Mouse (Mus musculus): Measurements from ENCODE around the gene Psmd7.

Gene Psmd7

DNA sequence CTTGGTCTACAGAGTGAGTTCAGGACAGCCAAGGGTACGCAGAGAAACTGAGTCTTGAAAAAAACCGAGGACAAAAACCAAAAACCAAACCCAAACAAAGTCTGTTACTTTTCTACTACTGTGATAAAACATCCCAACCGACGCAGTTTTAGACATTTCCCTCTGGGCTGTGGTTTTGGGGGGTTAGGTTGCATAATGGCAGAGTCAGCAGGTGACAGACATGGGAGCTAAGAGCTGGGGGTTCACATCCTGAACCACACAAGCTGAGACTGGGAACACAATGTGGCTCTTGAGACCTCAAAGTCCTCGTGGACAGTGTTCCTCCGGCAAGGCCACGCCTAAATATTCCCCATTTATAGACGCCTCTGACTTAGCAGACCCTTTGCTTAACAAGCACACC lies 10.1 kb downstream of the Psmd7 start:
- no peak for DNase-seq (ENCODE audit: low spot score)

GRCm38 (mm10) chr8:107577640-107578039 lies 10.6 kb downstream of the Psmd7 start:
- no peak for DNase-seq (ENCODE audit: low spot score)

DNA sequence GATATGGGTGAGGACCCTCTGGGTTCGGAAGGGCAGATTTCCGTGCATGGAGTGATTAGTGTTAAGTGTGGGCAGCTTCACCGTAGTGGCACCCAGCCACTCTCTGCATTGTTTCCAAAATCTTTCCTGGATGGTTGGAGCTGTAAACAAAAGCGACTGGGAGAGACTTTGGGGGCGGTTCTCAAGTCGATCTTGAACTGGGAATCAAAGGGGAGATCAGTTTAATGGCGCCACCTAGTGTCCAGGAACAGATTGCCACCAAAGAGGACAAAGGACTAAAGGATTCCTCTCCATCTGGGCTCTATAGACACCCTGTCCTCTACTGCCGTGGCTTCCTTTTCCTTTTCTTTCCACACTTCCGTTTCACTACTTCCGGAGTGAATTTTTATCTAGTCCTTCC lies 11.6 kb downstream of the Psmd7 start:
- peak; percentile 79 for DNase-seq (ENCODE audit: low spot score)

GRCm38 (mm10) chr8:107574771-107575170 lies 13.5 kb downstream of the Psmd7 start:
- DNase-seq (ENCODE audit: low spot score) = no peak

GRCm38 (mm10) chr8:107572497-107572896 lies 15.8 kb downstream of the Psmd7 start:
- DNase-seq (ENCODE audit: low spot score) = peak; percentile 64

DNA sequence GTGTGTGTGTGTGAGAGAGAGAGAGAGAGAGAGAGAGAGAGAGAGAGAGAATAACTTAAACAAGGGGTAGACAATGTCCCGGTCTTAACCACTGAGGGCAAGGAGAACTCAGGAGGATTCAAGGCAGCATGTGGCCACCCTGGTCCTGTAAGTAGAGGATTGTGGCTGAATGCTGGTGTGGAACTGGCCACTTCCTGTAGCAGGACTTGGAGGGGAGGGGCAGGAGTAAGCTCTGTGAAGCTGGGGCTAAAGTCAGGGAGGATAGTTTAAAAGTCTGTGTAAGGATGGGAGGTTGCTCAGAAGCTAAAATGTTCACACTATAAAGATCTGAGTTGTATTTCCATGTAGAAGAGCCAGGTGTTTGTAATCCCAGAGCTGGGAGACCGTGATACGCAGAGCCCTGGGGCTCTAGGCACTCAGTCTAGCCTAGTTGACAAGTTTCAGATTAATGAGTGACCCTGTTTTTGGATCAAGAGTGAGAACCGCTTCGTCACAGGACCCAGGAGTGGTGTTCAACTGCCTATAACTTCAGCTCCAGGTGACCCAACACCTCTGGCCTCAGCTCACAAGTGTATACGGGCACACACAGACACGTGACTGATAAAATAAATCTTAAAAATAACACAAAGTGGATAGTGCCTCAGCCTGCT lies 16.7 kb downstream of the Psmd7 start:
- no peak for DNase-seq (ENCODE audit: low spot score)

DNA sequence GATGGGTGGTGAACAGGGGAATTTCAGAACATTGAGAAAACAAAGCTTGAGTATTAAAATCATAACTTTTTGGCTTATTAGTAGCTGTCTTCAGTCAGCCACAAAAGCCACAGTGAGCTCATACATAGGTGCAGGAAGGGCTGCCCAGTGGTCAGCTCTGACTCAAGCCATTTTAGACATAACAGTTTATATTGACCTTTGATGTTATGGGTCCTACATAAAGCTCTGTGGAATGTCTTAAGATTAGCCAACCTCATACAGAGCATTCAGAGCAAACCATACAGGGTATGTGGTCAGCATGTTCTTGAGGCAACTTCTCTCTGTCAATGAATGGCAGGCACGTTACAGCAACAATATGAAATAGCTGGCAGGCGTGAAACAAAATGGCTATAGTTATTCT lies 17.2 kb downstream of the Psmd7 start:
- no peak for DNase-seq (ENCODE audit: low spot score)

DNA sequence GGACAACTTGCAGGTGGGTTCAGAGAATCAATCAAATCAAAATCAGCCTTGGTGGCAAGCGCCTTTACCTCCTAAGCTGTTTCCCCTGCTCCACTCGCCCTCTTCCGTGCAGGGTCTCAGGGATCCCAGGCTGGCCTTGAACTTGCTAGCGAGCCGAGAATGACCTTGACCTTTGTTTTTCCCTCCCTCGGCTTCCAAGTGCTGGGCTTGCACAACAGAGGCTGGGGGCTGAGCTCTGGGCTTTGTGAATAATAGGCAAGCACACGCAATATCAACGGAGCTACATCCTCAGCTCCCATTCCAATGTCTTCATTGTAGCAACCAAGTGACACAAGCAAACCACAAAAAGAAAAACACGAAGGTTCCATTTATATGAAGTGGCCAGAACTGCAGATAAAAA lies 26.1 kb downstream of the Psmd7 start:
- no peak for DNase-seq (ENCODE audit: low spot score)

GRCm38 (mm10) chr8:107560820-107561536 lies 27.3 kb downstream of the Psmd7 start:
- DNase-seq (ENCODE audit: low spot score) = no peak

- DNase-seq (ENCODE audit: low spot score) = no peak
These were observed 31.7 kb downstream of the Psmd7 start for GRCm38 (mm10) chr8:107556511-107556936.

GRCm38 (mm10) chr8:107555231-107555630 lies 33.0 kb downstream of the Psmd7 start:
- no peak for DNase-seq (ENCODE audit: low spot score)

- no peak for DNase-seq (ENCODE audit: low spot score)
These were observed 36.0 kb downstream of the Psmd7 start for GRCm38 (mm10) chr8:107552234-107552633.

GRCm38 (mm10) chr8:107546817-107547216 lies 41.4 kb downstream of the Psmd7 start:
- no peak for DNase-seq (ENCODE audit: low spot score)

- DNase-seq (ENCODE audit: low spot score) = no peak
These were observed 42.1 kb downstream of the Psmd7 start for GRCm38 (mm10) chr8:107546154-107546553.

- DNase-seq (ENCODE audit: low spot score) = no peak
These were observed 42.6 kb downstream of the Psmd7 start for GRCm38 (mm10) chr8:107545621-107546152.

GRCm38 (mm10) chr8:107544651-107545174 lies 43.6 kb downstream of the Psmd7 start:
- no peak for DNase-seq (ENCODE audit: low spot score)

GRCm38 (mm10) chr8:107544211-107544610 lies 44.1 kb downstream of the Psmd7 start:
- DNase-seq (ENCODE audit: low spot score) = no peak

DNA sequence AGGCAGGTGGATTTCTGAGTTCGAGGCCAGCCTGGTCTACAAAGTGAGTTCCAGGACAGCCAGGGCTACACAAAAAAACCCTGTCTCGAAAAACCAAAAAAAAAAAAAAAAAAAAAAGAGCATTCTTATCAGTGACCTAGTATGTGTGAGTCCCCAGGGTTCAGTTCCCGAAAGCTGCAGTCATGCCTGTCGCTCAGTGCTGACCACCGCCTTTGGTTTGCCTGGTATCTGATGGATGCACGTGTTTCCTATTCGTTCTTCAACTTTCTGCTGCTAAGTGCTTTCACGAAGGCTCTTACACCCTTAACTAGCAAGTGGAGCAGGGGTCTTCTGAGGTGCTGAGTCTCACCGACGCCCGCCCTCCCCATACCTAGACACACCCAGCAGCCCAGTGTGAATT lies 44.5 kb downstream of the Psmd7 start:
- no peak for DNase-seq (ENCODE audit: low spot score)

- DNase-seq (ENCODE audit: low spot score) = no peak
These were observed 46.1 kb downstream of the Psmd7 start for GRCm38 (mm10) chr8:107542151-107542550.

GRCm38 (mm10) chr8:107541369-107541768 lies 46.9 kb downstream of the Psmd7 start:
- no peak for DNase-seq (ENCODE audit: low spot score)

- DNase-seq (ENCODE audit: low spot score) = no peak
These were observed 47.6 kb downstream of the Psmd7 start for GRCm38 (mm10) chr8:107540623-107541022.

DNA sequence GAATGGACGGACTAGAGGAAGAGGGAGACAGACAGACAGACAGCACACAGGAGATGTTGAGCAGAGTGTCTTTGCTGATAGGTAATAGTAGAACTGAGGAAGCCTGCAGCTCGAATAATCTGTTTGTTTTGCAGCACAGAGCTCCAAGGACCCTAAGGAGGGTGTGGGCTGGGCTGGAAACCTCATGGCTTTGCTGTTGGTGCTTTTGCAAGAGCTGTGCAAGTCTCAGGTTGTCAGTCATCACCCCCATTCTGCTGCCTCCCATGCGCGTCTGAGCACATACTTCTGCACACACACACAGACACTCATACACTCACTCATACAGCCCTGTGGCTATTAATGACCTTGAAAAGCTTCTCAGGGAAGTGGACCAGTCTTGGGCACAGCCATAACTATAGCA lies 50.8 kb downstream of the Psmd7 start:
- DNase-seq (ENCODE audit: low spot score) = no peak

Measured in testis, postnatal 14 days (tissue).